Mouse (Mus musculus): ENCODE results near the gene Ywhag. TPM values are rescaled to one million over a fixed set of nuclear protein-coding genes. Genes with fewer than 3 reads are reported as not detected.

Ywhag gene
- polyA plus RNA-seq, 1 experiment from 2014 or later, result 60.9 TPM

- H3K36me3 ChIP-seq (replicated peaks), result peaks cover 67% of the 10 kb centered on the region
- ATAC-seq (ENCODE audit: insufficient read depth), result no peak
- no peak overlapping the region for H3K4me3 ChIP-seq (replicated peaks)
- peaks cover 31% of the 10 kb centered on the region for H3K4me1 ChIP-seq (replicated peaks)
- H3K27ac ChIP-seq (replicated peaks), result no peak overlapping the region
- no peaks in the 10 kb centered on the region for H3K27me3 ChIP-seq
- H3K4me2 ChIP-seq, result no peak overlapping the region
- WGBS (ENCODE audit: insufficient replicate concordance), result 73% methylated on average over 6 of the region's 6 CpGs
- H3K9ac ChIP-seq, result no peak overlapping the region
- no peaks in the 10 kb centered on the region for H3K9me3 ChIP-seq (replicated peaks)
Observed at GRCm38 (mm10) chr5:135929685-135930424, 4.6 kb downstream of the Ywhag start.

- Histone ChIP-seq H3K9me3 (replicated peaks) (no peaks in the 10 kb centered on the region), H3K9ac (no peak overlapping the region), H3K4me2 (no peak overlapping the region), H3K36me3 (replicated peaks) (peaks cover 92% of the 10 kb centered on the region), H3K27me3 (no peaks in the 10 kb centered on the region), H3K4me1 (replicated peaks) (peaks cover 6% of the 10 kb centered on the region; the same call in 1 of the 2 replicates), H3K4me3 (replicated peaks) (no peak overlapping the region), H3K27ac (replicated peaks) (no peak overlapping the region)
- no peak for ATAC-seq (ENCODE audit: insufficient read depth)
- 83% methylated on average over 7 of the region's 7 CpGs for WGBS (ENCODE audit: insufficient replicate concordance)
Observed at GRCm38 (mm10) chr5:135923901-135924300, 10.5 kb downstream of the Ywhag start.

- Histone ChIP-seq H3K27ac (replicated peaks) (no peak overlapping the region), H3K4me3 (replicated peaks) (no peak overlapping the region), H3K9me3 (replicated peaks) (no peaks in the 10 kb centered on the region), H3K4me1 (replicated peaks) (peaks cover 16% of the 10 kb centered on the region), H3K27me3 (no peaks in the 10 kb centered on the region), H3K4me2 (no peak overlapping the region), H3K36me3 (replicated peaks) (peaks cover 86% of the 10 kb centered on the region), H3K9ac (no peak overlapping the region)
- WGBS (ENCODE audit: insufficient replicate concordance), result 82% methylated on average over 3 of the region's 3 CpGs
- no peak for ATAC-seq (ENCODE audit: insufficient read depth)
Observed at GRCm38 (mm10) chr5:135919902-135920301, 14.5 kb downstream of the Ywhag start.

- no peaks in the 10 kb centered on the region for H3K27me3 ChIP-seq
- H3K36me3 ChIP-seq (replicated peaks), result peaks cover 81% of the 10 kb centered on the region
- no peak overlapping the region for H3K9ac ChIP-seq
- peaks cover 28% of the 10 kb centered on the region for H3K4me1 ChIP-seq (replicated peaks)
- no peak for ATAC-seq (ENCODE audit: insufficient read depth)
- H3K27ac ChIP-seq (replicated peaks), result no peak overlapping the region
- no peak overlapping the region for H3K4me3 ChIP-seq (replicated peaks)
- 82% methylated on average over 5 of the region's 5 CpGs for WGBS (ENCODE audit: insufficient replicate concordance)
- no peaks in the 10 kb centered on the region for H3K9me3 ChIP-seq (replicated peaks)
- H3K4me2 ChIP-seq, result no peak overlapping the region
Observed at GRCm38 (mm10) chr5:135918593-135918992, 15.8 kb downstream of the Ywhag start.

- Histone ChIP-seq H3K4me3 (replicated peaks) (no peak overlapping the region), H3K4me2 (no peak overlapping the region), H3K36me3 (replicated peaks) (peaks cover 81% of the 10 kb centered on the region), H3K27ac (replicated peaks) (no peak overlapping the region), H3K9me3 (replicated peaks) (no peaks in the 10 kb centered on the region), H3K9ac (no peak overlapping the region), H3K4me1 (replicated peaks) (peaks cover 32% of the 10 kb centered on the region), H3K27me3 (no peaks in the 10 kb centered on the region)
- ATAC-seq (ENCODE audit: insufficient read depth), result no peak
- 82% methylated on average over 5 of the region's 5 CpGs for WGBS (ENCODE audit: insufficient replicate concordance)
Observed at GRCm38 (mm10) chr5:135918059-135918437, 16.4 kb downstream of the Ywhag start.

- 84% methylated on average over 8 of the region's 8 CpGs for WGBS (ENCODE audit: insufficient replicate concordance)
- no peak overlapping the region for H3K9ac ChIP-seq
- no peak overlapping the region for H3K4me3 ChIP-seq (replicated peaks)
- peaks cover 79% of the 10 kb centered on the region for H3K36me3 ChIP-seq (replicated peaks)
- peaks cover 38% of the 10 kb centered on the region for H3K4me1 ChIP-seq (replicated peaks)
- no peak overlapping the region for H3K27ac ChIP-seq (replicated peaks)
- ATAC-seq (ENCODE audit: insufficient read depth), result no peak
- H3K9me3 ChIP-seq (replicated peaks), result no peaks in the 10 kb centered on the region
- H3K4me2 ChIP-seq, result no peak overlapping the region
- H3K27me3 ChIP-seq, result no peaks in the 10 kb centered on the region
Observed at GRCm38 (mm10) chr5:135917327-135918058, 16.9 kb downstream of the Ywhag start.

GRCm38 (mm10) chr5:135916601-135917000, 17.8 kb downstream of the Ywhag start:
- no peak overlapping the region for H3K4me3 ChIP-seq (replicated peaks)
- H3K4me1 ChIP-seq (replicated peaks), result peaks cover 40% of the 10 kb centered on the region
- H3K27me3 ChIP-seq, result no peaks in the 10 kb centered on the region
- H3K27ac ChIP-seq (replicated peaks), result no peak overlapping the region
- H3K9ac ChIP-seq, result no peak overlapping the region
- H3K4me2 ChIP-seq, result no peak overlapping the region
- peaks cover 77% of the 10 kb centered on the region for H3K36me3 ChIP-seq (replicated peaks)
- H3K9me3 ChIP-seq (replicated peaks), result no peaks in the 10 kb centered on the region
- WGBS (ENCODE audit: insufficient replicate concordance), result 76% methylated on average over 3 of the region's 3 CpGs
- no peak for ATAC-seq (ENCODE audit: insufficient read depth)

- 74% methylated on average over 6 of the region's 6 CpGs for WGBS (ENCODE audit: insufficient replicate concordance)
- Histone ChIP-seq H3K9me3 (replicated peaks) (no peaks in the 10 kb centered on the region), H3K4me2 (no peak overlapping the region), H3K27me3 (no peaks in the 10 kb centered on the region), H3K4me1 (replicated peaks) (peaks cover 40% of the 10 kb centered on the region), H3K27ac (replicated peaks) (0 out of 2 replicates have a peak overlapping the region, but pooled peaks have one; percentile 14), H3K4me3 (replicated peaks) (no peak overlapping the region), H3K9ac (no peak overlapping the region), H3K36me3 (replicated peaks) (peaks cover 77% of the 10 kb centered on the region)
- ATAC-seq (ENCODE audit: insufficient read depth), result no peak
Observed at GRCm38 (mm10) chr5:135916051-135916565, 18.3 kb downstream of the Ywhag start.

GRCm38 (mm10) chr5:135914156-135914555, 20.3 kb downstream of the Ywhag start:
- Histone ChIP-seq H3K4me1 (replicated peaks) (peaks cover 47% of the 10 kb centered on the region), H3K27me3 (no peaks in the 10 kb centered on the region), H3K9ac (no peak overlapping the region), H3K4me2 (no peak overlapping the region), H3K27ac (replicated peaks) (peak overlapping the region; percentile 58), H3K36me3 (replicated peaks) (peaks cover 79% of the 10 kb centered on the region), H3K9me3 (replicated peaks) (no peaks in the 10 kb centered on the region), H3K4me3 (replicated peaks) (no peak overlapping the region)
- WGBS (ENCODE audit: insufficient replicate concordance), result 64% methylated on average over 6 of the region's 6 CpGs
- ATAC-seq (ENCODE audit: insufficient read depth), result peak; percentile 50

- Histone ChIP-seq H3K4me2 (no peak overlapping the region), H3K27ac (replicated peaks) (peak overlapping the region; percentile 29; the same call in 1 of the 2 replicates), H3K9ac (no peak overlapping the region), H3K4me1 (replicated peaks) (peaks cover 55% of the 10 kb centered on the region), H3K36me3 (replicated peaks) (peaks cover 74% of the 10 kb centered on the region), H3K4me3 (replicated peaks) (no peak overlapping the region), H3K9me3 (replicated peaks) (no peaks in the 10 kb centered on the region), H3K27me3 (no peaks in the 10 kb centered on the region)
- WGBS (ENCODE audit: insufficient replicate concordance), result 41% methylated on average over 5 of the region's 5 CpGs
- no peak for ATAC-seq (ENCODE audit: insufficient read depth)
Observed at GRCm38 (mm10) chr5:135913201-135913600, 21.2 kb downstream of the Ywhag start.

GRCm38 (mm10) chr5:135911633-135912220, 22.7 kb downstream of the Ywhag start:
- Histone ChIP-seq H3K9me3 (replicated peaks) (no peaks in the 10 kb centered on the region), H3K4me2 (no peak overlapping the region), H3K4me3 (replicated peaks) (no peak overlapping the region), H3K9ac (no peak overlapping the region), H3K4me1 (replicated peaks) (peaks cover 67% of the 10 kb centered on the region), H3K27ac (replicated peaks) (no peak overlapping the region), H3K27me3 (no peaks in the 10 kb centered on the region), H3K36me3 (replicated peaks) (peaks cover 59% of the 10 kb centered on the region)
- WGBS (ENCODE audit: insufficient replicate concordance), result 76% methylated on average over 11 of the region's 11 CpGs
- no peak for ATAC-seq (ENCODE audit: insufficient read depth)

Data from liver, embryonic 15.5 days (tissue).